Mouse (Mus musculus) neural tube, embryonic 15.5 days (tissue): ENCODE measurements at regions not wholly inside any gene's neighbourhood (a gene's known extent, or its start where the extent isn't known, plus 50 kb on each side); places are given as distances from the start of the nearest gene placed in this dataset.

Source experiments
- ATAC-seq: fragments of 200-750 bp; cut with Nextera tagmentation; 2 replicates; pipeline ENCODE4 v1.8.0; 2017; ENCODE audit warnings: mild to moderate bottlenecking, moderate TSS enrichment, moderate library complexity; ENCODE audit not compliant: low FRiP score
- H3K27ac ChIP-seq: fragments of 300-500 bp; sonication (generic); replicated peaks from 2 replicates; pipeline ENCODE4 v1.5.1; 2015; ENCODE audit warnings: mild to moderate bottlenecking, inconsistent platforms
- H3K27me3 ChIP-seq: fragments of 300-500 bp; sonication (generic); replicated peaks from 2 replicates; pipeline ENCODE4 v1.6.1; 2015; ENCODE audit warnings: inconsistent platforms
- H3K36me3 ChIP-seq: fragments of 300-500 bp; sonication (generic); 2 replicates; pipeline ENCODE4 v1.6.1; 2015; ENCODE audit warnings: inconsistent platforms
- H3K4me1 ChIP-seq: fragments of 300-500 bp; sonication (generic); 2 replicates; pipeline ENCODE4 v1.6.1; 2015; ENCODE audit warnings: inconsistent platforms
- H3K4me2 ChIP-seq: fragments of 300-500 bp; sonication (generic); 2 replicates; pipeline ENCODE4 v1.6.1; 2015; ENCODE audit warnings: inconsistent platforms, mild to moderate bottlenecking, moderate library complexity
- H3K4me3 ChIP-seq: fragments of 300-500 bp; sonication (generic); replicated peaks from 2 replicates; pipeline ENCODE4 v1.5.1; 2015; ENCODE audit warnings: mild to moderate bottlenecking, inconsistent platforms
- H3K9ac ChIP-seq: fragments of 300-500 bp; sonication (generic); replicated peaks from 2 replicates; pipeline ENCODE4 v1.6.1; 2015; ENCODE audit warnings: mild to moderate bottlenecking, inconsistent platforms
- H3K9me3 ChIP-seq: fragments of 300-500 bp; sonication (generic); replicated peaks from 2 replicates; pipeline ENCODE4 v1.6.1; 2016; ENCODE audit warnings: inconsistent platforms
- WGBS: fragments of 180-500 bp; shearing (Covaris S2); methylation state at CpG from one replicate; pipeline ENCODE4 v1.1.7; 2015; ENCODE audit warnings: mixed read lengths; 5-methylcytosine and 5-hydroxymethylcytosine counted together

DNA sequence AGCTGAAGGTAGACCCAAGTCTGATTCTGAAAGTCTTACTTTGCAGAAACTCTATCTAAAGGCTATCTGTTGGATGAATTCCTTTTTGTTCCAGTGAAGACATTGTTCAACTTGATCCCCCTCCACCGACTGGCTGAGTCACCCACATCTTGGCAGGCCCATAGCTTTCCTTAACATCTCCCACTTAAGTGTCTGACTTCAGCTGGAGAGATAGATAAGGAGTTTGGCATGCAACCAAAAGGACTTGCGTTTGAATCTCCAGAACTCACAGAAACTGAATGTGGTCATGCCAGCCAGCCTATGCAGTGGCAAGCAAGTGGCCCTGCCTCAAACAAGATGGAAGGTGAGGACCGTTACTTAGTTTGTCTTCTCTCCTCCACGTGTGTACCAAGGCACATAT, 457.3 kb upstream of the Tbx3 start:
- ATAC-seq = no peak
- H3K4me2 ChIP-seq = no peak overlapping the region
- WGBS = 80% methylated on average over 4 of the region's 4 CpGs
- no peak overlapping the region for H3K4me3 ChIP-seq
- no peak overlapping the region for H3K9ac ChIP-seq
- no peaks in the 10 kb centered on the region; the same call in 1 of the 2 replicates for H3K9me3 ChIP-seq
- H3K27me3 ChIP-seq = no peaks in the 10 kb centered on the region
- no peaks in the 10 kb centered on the region for H3K36me3 ChIP-seq
- peaks cover 3% of the 10 kb centered on the region; the same call in 1 of the 2 replicates for H3K4me1 ChIP-seq
- H3K27ac ChIP-seq = no peak overlapping the region

DNA sequence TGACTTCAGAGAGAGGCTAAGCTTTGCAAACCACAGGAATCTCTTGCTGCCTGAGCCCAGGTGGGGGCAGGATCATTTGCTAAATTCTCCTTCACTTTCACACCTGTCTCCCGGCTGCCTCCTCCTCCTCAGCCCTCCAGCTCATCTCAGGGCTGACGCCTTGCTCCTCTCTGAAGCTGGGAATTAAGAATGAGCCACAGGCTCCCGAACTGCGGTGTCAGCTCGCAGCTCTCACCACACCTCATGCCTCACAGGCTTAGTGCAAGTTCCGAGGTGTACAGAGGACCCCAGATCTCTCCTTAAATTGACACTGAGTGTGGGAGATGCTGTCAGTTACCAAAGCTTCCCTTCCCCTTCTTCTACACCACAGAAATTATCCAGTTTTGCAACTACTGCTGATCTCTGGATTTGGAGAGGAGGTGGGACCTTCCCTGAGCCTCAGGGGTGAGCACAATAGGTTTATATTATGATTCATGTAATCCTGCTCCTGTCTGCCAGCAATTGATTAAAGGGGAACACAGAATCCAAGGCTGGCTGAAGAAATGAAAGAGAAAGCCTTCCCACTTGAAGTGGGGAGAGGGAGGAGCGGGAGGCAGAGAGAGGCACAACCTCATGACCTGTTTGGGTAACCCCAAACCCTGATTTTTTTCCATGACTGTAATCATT, 456.6 kb upstream of the Tbx3 start:
- Histone ChIP-seq H3K9me3 (no peaks in the 10 kb centered on the region; the same call in 1 of the 2 replicates), H3K4me2 (no peak overlapping the region), H3K27me3 (no peaks in the 10 kb centered on the region), H3K27ac (no peak overlapping the region), H3K4me3 (no peak overlapping the region), H3K4me1 (peaks cover 3% of the 10 kb centered on the region; the same call in 1 of the 2 replicates), H3K36me3 (no peaks in the 10 kb centered on the region), H3K9ac (no peak overlapping the region)
- 69% methylated on average over 7 of the region's 7 CpGs for WGBS
- no peak for ATAC-seq

DNA sequence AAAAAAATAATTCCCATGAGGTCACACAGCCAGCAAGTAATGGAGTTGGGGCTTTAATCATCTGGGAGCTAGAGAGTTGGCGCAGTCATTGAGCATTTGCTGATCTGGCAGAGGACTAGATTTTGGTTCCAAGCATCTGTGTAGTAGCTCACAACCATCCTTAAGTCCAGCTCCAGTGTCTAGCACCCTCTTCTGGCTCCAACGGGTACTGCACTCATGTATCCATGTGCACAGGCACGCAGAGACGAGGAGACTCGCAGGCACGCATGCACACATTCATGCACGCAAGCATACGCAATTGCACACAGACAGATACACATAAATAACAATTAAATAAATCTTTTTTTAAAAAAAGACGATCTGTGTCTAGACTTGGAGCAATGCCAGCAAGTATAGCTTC, 455.5 kb upstream of the Tbx3 start:
- no peak overlapping the region for H3K4me2 ChIP-seq
- H3K4me1 ChIP-seq = peaks cover 3% of the 10 kb centered on the region; the same call in 1 of the 2 replicates
- no peaks in the 10 kb centered on the region for H3K9me3 ChIP-seq
- no peak overlapping the region for H3K4me3 ChIP-seq
- H3K27ac ChIP-seq = no peak overlapping the region
- H3K27me3 ChIP-seq = no peaks in the 10 kb centered on the region
- H3K9ac ChIP-seq = no peak overlapping the region
- ATAC-seq = no peak
- no peaks in the 10 kb centered on the region for H3K36me3 ChIP-seq
- WGBS = 91% methylated on average over 9 of the region's 9 CpGs

DNA sequence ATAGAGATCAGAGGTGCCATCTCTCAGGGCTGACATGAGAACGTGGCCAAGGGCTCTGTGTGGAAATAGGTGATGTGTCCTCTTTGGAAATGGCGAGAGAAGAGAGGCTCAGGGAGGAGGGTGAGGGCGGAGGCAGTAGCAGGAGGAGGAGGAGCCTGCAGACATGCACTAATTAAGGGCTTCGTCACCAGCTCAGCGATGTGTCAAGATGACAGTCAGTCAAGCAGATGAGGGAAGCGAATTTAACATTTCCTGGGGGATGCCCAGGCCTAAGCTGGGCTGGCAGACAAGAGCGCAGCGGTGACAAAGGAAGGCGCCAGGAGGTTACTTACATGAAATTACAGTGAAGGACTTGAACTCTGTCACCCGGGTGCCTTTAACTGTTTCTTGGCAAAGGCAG, 455.1 kb upstream of the Tbx3 start:
- Histone ChIP-seq H3K27me3 (no peaks in the 10 kb centered on the region), H3K9me3 (no peaks in the 10 kb centered on the region), H3K36me3 (no peaks in the 10 kb centered on the region), H3K4me2 (no peak overlapping the region), H3K4me1 (peaks cover 3% of the 10 kb centered on the region; the same call in 1 of the 2 replicates), H3K4me3 (no peak overlapping the region), H3K9ac (no peak overlapping the region), H3K27ac (no peak overlapping the region)
- 61% methylated on average over 10 of the region's 10 CpGs for WGBS
- ATAC-seq = no peak

DNA sequence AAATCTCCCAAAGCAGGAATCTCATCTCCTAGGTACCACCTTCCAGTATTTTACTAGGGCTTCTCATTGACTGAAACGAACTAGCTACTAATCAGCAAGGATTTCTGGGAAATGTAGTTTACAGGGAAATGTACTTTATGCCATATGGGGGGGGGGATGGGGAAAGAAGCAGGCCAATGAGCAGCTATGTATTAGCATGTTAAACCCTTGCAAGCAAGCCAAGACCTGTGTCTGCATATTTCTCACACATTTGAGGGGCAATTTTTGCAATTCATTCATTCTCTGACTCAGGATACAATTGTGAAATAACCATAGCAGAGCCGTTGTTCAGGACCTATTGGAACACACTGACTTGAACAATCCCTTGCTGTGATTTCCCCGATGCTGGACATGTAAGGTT, 454.3 kb upstream of the Tbx3 start:
- no peaks in the 10 kb centered on the region for H3K27me3 ChIP-seq
- H3K4me3 ChIP-seq = no peak overlapping the region
- no peak overlapping the region for H3K27ac ChIP-seq
- peaks cover 3% of the 10 kb centered on the region; the same call in 1 of the 2 replicates for H3K4me1 ChIP-seq
- no peaks in the 10 kb centered on the region for H3K36me3 ChIP-seq
- H3K9ac ChIP-seq = no peak overlapping the region
- H3K4me2 ChIP-seq = no peak overlapping the region
- H3K9me3 ChIP-seq = no peaks in the 10 kb centered on the region
- no peak for ATAC-seq
- 74% methylated on average over 3 of the region's 3 CpGs for WGBS

DNA sequence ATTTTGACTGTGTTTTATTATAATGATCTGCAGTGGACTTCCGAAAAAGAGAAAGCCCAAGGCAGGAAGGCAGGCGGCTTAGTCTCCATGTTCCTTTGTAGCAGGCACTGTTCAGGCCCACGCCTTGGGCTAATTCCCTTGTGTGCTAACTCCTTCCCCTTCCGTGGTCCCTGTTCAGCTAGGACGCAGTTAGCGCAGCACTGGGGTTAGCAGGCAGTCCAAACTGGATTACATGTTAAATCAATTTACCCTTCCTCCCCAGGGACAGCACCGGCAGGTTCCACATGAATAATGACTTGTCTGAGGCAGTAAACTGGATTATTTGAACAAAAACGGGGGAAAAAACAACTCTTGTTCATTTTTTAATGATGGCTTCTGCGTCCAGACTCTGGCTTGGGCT, 453.4 kb upstream of the Tbx3 start:
- ATAC-seq = no peak
- 64% methylated on average over 9 of the region's 9 CpGs for WGBS
- Histone ChIP-seq H3K4me3 (no peak overlapping the region), H3K27ac (no peak overlapping the region), H3K4me1 (peaks cover 3% of the 10 kb centered on the region; the same call in 1 of the 2 replicates), H3K9ac (no peak overlapping the region), H3K9me3 (no peaks in the 10 kb centered on the region), H3K27me3 (no peaks in the 10 kb centered on the region), H3K36me3 (no peaks in the 10 kb centered on the region), H3K4me2 (no peak overlapping the region)

DNA sequence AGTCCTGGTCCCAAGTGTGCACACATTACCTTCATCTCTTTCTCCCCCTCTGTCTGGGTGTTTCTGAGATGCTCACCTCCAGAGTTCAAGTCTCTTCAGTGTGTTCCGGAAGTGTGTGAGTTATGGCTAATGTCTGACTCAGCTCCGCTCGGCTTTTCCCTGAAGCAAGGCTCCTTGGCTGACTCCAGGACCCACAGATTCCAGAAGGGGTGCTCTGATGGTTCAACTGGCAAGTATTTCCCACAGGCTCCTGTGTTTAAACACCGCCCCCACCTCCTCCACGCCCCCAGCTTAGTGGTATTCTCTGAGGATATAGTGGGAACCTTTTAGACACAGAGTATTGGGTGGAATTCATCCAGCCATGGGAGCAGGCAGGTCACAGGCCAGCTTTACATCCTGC, 441.8 kb upstream of the Tbx3 start:
- Histone ChIP-seq H3K4me1 (no peaks in the 10 kb centered on the region), H3K27ac (no peak overlapping the region), H3K9ac (no peak overlapping the region), H3K9me3 (no peaks in the 10 kb centered on the region), H3K4me3 (no peak overlapping the region), H3K27me3 (no peaks in the 10 kb centered on the region), H3K4me2 (no peak overlapping the region), H3K36me3 (no peaks in the 10 kb centered on the region)
- WGBS = 83% methylated on average over 5 of the region's 5 CpGs
- no peak for ATAC-seq

DNA sequence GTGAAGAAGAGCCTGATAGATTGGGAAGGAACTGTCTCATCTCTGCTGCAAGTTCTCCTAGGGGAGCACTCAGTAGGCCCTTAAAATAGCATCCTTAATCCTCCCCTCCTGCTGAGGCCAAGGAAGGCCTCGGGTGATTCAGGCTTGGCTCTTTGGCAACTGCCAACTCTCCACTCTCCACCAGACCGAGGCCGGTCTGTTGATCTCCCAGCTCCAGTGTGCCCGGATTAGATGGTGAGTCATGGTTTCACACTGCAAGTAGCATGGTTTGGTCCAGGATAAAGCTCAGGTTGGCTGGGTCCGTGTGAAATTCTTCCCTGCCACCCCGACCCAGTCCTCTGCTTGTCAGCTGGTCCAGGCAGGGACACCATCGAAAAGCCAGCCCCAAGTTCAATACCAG, 437.5 kb upstream of the Tbx3 start:
- Histone ChIP-seq H3K9ac (no peak overlapping the region), H3K4me3 (no peak overlapping the region), H3K4me1 (no peaks in the 10 kb centered on the region), H3K27ac (no peak overlapping the region), H3K27me3 (no peaks in the 10 kb centered on the region), H3K9me3 (no peaks in the 10 kb centered on the region), H3K36me3 (no peaks in the 10 kb centered on the region), H3K4me2 (no peak overlapping the region)
- no peak for ATAC-seq
- 81% methylated on average over 7 of the region's 7 CpGs for WGBS

DNA sequence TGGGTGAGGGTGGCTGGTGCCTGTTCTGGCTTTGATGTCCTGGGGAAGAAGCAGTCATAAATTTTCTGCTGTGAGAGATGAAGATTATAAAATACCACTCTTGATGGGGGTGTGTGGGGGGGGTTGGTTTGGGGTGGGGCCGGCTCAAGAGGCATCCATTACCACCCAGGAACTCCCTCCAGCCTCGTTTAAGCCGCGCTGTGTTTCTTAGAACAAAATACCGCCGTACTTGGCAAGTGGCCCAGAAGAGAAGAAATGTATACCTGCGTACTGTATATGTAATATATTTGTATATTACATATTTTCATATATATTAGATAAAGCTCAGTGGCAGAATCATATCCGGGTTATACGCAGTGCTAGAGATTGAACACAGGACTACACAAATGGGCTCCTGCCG, 434.6 kb upstream of the Tbx3 start:
- no peaks in the 10 kb centered on the region for H3K36me3 ChIP-seq
- no peaks in the 10 kb centered on the region for H3K4me1 ChIP-seq
- no peaks in the 10 kb centered on the region for H3K27me3 ChIP-seq
- H3K9ac ChIP-seq = no peak overlapping the region
- H3K4me2 ChIP-seq = no peak overlapping the region
- ATAC-seq = no peak
- no peak overlapping the region for H3K27ac ChIP-seq
- no peak overlapping the region for H3K4me3 ChIP-seq
- WGBS = 85% methylated on average over 10 of the region's 10 CpGs
- H3K9me3 ChIP-seq = no peaks in the 10 kb centered on the region

DNA sequence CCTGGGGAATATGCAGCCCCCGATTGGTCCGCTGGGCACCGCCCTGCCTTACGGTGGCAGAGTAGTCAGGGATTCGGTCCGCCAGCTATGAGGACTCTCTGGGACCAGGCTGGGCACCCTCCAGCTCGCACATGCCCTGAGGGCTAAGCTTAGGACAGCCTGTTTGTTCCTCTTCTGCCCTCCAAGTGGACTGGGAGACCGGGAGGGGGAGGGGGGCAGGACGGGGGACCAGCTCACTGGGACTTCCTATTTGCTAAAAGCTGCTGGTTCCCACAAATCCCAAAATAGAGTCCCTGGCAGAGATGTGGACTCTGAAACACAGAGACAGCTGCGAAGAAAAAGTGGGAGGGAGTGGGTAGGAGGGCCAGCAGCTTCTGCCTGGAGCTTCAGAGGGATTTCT, 423.6 kb upstream of the Tbx3 start:
- 76% methylated on average over 10 of the region's 10 CpGs for WGBS
- Histone ChIP-seq H3K27me3 (no peaks in the 10 kb centered on the region), H3K4me3 (no peak overlapping the region), H3K9me3 (no peaks in the 10 kb centered on the region), H3K9ac (no peak overlapping the region), H3K36me3 (no peaks in the 10 kb centered on the region), H3K27ac (no peak overlapping the region), H3K4me1 (no peaks in the 10 kb centered on the region), H3K4me2 (no peak overlapping the region)
- no peak for ATAC-seq

DNA sequence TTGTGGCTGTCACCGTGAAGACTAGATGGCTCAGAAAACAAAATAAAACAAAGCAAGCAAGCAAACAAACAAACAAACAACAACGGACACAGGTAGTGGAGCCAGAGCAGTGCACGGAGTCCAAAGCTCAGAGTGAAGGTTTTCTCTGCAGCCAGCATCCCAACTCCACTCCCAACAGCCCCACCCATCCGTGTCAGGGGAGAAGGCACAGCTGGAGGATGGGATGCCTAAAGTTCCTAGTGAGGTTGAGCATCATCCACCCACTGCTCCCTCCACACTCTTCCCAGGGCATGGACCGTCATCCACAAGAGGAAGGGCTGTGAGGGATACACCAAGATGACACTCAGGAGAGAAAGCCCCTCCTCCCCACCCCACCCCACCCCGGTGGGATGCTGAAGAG, 421.8 kb upstream of the Tbx3 start:
- WGBS = 80% methylated on average over 6 of the region's 6 CpGs
- H3K9ac ChIP-seq = no peak overlapping the region
- no peaks in the 10 kb centered on the region for H3K9me3 ChIP-seq
- H3K36me3 ChIP-seq = no peaks in the 10 kb centered on the region
- H3K4me1 ChIP-seq = no peaks in the 10 kb centered on the region
- no peaks in the 10 kb centered on the region for H3K27me3 ChIP-seq
- H3K4me2 ChIP-seq = no peak overlapping the region
- H3K4me3 ChIP-seq = no peak overlapping the region
- no peak overlapping the region for H3K27ac ChIP-seq
- no peak for ATAC-seq

DNA sequence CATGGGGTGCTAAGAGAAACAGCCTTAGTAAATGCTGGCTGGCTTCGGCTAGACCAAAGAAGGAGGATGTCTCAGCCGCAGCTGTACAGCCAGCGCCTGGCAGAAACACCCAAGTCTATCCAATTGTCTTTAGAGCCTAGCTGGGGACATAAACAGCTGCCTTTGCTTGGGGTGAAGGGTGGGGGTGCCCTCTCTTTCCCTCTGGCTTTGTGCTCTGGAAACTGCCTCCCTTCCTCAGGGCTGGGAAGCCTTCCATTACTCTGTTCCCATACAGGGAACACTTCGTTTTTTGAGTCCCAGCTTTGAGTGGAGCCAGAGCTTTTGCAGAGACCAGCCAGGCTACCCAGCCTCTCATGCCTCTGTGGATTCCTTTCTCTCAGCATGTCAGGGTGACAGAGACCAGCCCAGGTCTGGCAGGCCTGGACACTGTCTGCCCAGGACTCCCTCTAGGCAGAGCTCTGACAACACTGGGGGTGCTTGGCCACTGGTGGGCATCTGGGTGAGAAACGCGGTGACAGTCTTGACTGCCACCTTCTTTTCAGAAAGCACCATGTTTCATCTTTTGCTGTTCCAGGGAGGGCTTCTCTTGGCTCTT, 421.2 kb upstream of the Tbx3 start:
- H3K4me3 ChIP-seq = no peak overlapping the region
- H3K4me2 ChIP-seq = no peak overlapping the region
- 73% methylated on average over 6 of the region's 6 CpGs for WGBS
- no peaks in the 10 kb centered on the region for H3K9me3 ChIP-seq
- H3K4me1 ChIP-seq = no peaks in the 10 kb centered on the region
- no peak for ATAC-seq
- H3K27ac ChIP-seq = no peak overlapping the region
- H3K27me3 ChIP-seq = no peaks in the 10 kb centered on the region
- H3K9ac ChIP-seq = no peak overlapping the region
- H3K36me3 ChIP-seq = no peaks in the 10 kb centered on the region
